Mouse (Mus musculus) c-Kit-positive CD71-positive TER-119-positive erythroid progenitor cells, embryonic 14.5 days (primary cell): ENCODE measurements around the gene Polr2b.

Experiments
- DNase-seq: peaks from one replicate; pipeline ENCODE4 v3.0.0-alpha.2; 2013; ENCODE audit warnings: low spot score

Gene Polr2b

DNA sequence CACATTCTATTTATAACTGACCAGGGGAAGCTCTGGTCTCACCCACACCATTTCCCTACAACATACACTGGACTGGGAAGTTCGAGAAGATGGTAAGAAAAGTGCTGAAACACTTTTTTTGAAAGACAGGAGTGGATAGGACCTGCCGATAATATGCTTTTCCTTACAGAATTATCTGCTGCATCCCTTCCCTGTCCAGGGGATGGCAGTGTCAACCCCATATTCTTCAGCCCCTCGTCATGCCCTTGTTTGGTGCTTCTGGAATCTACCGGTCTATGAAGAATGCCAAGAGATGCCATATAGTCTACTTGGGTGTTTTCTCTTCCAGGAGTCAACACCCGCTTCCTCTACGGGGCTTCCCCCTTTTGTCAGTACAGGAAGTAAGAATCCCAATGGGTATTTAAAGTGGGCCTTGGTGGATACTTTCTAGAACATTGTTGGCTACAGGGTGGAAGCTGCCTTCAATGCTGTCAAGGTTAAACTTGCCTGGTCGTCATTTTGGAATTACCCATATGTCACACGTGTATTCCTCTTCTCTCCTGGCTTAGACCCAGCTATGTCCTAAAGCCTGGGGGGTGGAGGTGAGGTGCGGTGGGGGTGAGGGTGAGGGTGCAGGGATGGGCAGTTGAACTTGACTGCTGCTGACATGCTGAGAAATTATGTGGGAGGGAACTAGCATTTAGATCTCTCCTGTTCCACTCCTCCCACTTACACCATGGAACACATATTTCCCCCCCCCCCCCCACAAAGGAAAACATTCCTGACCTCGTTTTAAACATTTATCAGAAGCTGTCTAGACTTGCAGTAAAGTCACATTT lies 76.9 kb downstream of the Polr2b start:
- no peak for DNase-seq

DNA sequence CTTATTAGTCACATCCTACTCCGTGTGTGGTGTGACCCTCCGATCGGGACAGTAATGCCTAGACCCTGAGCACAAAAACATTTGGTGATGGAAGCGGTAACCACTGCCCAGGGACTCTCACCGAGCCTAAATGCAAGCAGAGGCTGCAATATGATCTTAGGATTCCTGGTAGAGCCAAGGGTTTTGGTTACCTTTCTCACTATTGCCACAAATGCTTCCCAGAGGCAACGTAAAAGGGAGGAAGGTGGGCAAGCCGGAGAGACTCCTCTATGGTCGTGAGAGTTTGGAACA lies 77.4 kb downstream of the Polr2b start:
- no peak for DNase-seq

DNA sequence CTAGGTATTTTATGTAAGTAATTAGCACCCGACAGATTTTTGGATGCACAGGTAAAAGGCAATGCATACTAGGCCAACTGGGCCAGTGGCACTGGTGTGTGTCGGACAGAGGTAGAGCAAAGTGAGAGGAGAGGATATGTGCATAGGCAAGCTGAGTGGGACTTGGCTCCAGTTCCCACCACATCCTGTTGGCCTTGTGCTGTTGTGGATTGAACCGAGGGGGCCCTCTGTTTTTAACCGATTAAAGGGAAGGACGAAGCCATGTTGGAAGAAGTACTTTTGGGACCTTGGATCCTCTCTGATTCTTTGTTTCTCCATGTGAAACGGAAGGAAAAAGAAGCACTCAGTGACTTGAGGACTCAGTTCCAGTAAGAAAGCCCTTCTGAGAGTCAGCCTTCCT lies 78.4 kb downstream of the Polr2b start:
- no peak for DNase-seq

DNA sequence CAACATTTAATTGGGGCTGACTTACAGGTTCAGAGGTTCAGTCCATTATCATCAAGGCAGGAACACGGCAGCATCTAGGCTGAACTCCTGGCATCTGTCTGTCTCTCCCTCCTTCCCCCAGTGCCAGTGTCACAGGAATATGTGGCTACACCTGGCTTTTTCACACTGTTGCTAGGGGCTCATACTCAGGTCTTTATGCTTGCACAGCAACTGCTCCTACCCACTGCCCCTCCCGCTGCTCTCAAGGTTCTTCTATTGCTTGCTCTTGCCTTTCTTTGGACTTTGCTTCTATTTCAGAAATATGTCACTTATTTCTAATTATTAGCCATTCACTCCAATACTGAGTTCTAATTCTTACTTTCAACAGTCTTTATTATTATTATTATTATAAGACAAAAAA lies 80.3 kb downstream of the Polr2b start:
- no peak for DNase-seq

DNA sequence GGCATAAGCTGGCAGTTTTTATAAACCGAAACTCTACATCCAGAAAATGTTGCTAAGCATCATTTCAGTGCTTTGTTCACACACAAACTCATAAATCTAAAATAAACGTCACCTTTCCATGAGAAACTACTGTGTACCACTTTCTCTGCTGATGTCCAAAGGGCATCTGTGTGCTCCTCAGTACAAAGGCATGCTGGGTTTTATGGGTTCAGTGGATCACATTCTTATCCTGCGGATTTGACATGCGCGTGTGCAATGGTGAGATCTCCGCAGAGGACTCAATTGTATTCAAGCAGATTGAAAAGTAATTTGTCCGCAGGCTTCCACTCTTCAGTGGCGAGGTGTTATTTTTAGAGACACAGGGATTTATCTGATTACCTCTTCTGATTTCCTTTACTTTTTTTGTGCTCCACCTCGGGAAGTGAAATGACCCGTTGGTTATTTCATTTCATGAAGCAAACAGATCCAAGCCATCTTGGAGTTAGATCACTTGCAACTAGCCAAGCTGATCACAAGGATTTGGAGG lies 83.2 kb downstream of the Polr2b start:
- DNase-seq: no peak

DNA sequence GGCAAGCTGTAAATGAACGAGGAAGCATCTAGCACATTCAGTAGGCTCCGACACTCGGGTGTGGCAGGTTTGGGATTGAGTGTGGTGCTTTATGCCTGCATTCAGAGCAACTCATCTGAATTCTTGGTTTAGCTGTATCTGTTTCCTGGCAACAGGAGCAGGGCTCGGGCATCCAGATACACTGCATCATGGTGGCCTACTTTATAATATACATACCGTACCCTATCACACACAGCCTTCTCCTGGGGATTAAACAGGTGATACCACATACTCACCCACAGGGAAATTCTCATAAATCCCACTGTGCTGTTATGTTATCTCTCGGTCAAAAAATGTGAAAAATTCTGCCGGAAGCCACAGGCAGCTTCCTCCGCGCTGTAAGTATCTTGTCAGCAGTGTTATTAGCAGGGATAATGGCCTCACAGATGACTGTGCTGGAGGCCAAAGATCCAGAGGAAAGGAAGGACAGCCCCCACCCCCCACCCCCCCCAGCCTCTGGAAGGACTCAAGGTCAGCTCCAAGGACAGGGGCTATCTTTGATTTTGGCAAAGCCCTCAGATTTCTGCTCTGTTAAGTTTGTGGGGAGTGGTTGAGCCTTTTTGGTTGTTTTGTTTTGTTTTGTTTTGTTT lies 84.2 kb downstream of the Polr2b start:
- no peak for DNase-seq

DNA sequence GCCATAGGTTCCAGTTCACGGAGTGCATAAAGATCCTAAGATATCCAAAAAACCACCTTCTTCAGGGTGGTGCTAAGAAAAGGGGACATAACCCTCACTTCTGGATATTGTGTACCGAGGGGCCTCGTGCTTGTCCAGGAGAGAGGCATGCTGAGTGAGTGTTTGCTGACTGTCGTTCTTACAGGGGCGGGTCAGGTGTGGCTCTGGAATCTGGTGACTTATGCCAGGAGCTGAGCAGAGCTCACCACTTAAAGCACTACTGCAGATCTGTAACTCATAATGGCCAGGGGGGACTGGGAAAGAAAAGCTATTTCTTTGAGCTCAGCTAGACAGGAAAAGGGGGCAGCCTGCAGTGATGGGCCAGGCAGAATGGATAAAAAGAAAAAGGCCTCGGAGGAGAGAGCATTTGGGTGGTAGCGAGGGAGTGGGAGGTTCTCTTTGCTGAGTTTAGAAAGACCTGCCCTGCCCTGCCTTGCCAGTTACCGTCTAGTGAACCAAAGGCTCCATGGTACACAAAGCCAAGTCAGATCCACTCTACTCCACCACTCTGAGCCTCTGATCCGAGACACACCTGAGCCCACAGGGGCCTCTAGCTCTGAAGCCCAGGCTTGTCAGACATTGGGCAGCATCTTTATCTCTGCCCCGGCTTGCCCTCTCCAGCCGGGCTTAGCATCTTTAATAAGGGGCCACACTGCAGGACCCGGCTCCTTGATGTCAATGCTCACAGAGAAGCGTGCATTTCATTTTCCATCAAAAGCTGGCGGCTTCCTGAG lies 88.5 kb downstream of the Polr2b start:
- DNase-seq: no peak
